Mouse (Mus musculus): ENCODE measurements around the gene Ulk1. TPM values are rescaled to one million over a fixed set of nuclear protein-coding genes. Genes with fewer than 3 reads are reported as not detected.

Gene Ulk1
- total and polyA plus RNA-seq, 2 experiments: 29.0 to 44.4 TPM

- peak overlapping the region; percentile 92 for H3K27ac ChIP-seq (replicated peaks; ENCODE audit: insufficient read depth, low read depth, low read length)
- peak; percentile 83 for DNase-seq (ENCODE audit: extremely low read depth, low read depth, low spot score)
- TF ChIP-seq CTCF (IDR thresholded peaks at IDR 0.05; ENCODE audit: low read depth, low read length): no peak
- TF ChIP-seq POLR2A (IDR thresholded peaks at IDR 0.05; ENCODE audit: extremely low read depth, insufficient read depth, low read length): peak; percentile 46; the same call in 1 of the 2 replicates
- H3K4me1 ChIP-seq (ENCODE audit: control insufficient read depth, insufficient read depth, low read length): peaks cover 21% of the 10 kb centered on the region
- WGBS: under 1% methylated on average over 14 of the region's 14 CpGs
- H3K79me2 ChIP-seq (ENCODE audit: control insufficient read depth, insufficient read depth, low read length): peaks cover 28% of the 10 kb centered on the region; the same call in 1 of the 2 replicates
- H3K27me3 ChIP-seq (ENCODE audit: control insufficient read depth, insufficient read depth, low read length): no peaks in the 10 kb centered on the region
- peaks cover 7% of the 10 kb centered on the region; the same call in 1 of the 2 replicates for H3K36me3 ChIP-seq (ENCODE audit: control insufficient read depth, insufficient read depth, low read length)
- H3K9ac ChIP-seq (ENCODE audit: low read depth, low read length): peak overlapping the region; percentile 99
- peak overlapping the region; percentile 80 for H3K4me3 ChIP-seq (ENCODE audit: insufficient read depth, low read depth, low read length)
These were observed 1.8 kb downstream of the Ulk1 start for GRCm38 (mm10) chr5:110808061-110808631.

GRCm38 (mm10) chr5:110807453-110807852 lies 2.4 kb downstream of the Ulk1 start:
- Histone ChIP-seq H3K27ac (replicated peaks; ENCODE audit: insufficient read depth, low read depth, low read length) (peak overlapping the region; percentile 92), H3K27me3 (ENCODE audit: control insufficient read depth, insufficient read depth, low read length) (no peaks in the 10 kb centered on the region), H3K79me2 (ENCODE audit: control insufficient read depth, insufficient read depth, low read length) (peaks cover 28% of the 10 kb centered on the region; the same call in 1 of the 2 replicates), H3K4me3 (ENCODE audit: insufficient read depth, low read depth, low read length) (peak overlapping the region; percentile 80; the same call in 1 of the 2 replicates), H3K9ac (ENCODE audit: low read depth, low read length) (peak overlapping the region; percentile 87), H3K4me1 (ENCODE audit: control insufficient read depth, insufficient read depth, low read length) (peaks cover 24% of the 10 kb centered on the region), H3K36me3 (ENCODE audit: control insufficient read depth, insufficient read depth, low read length) (peaks cover 7% of the 10 kb centered on the region; the same call in 1 of the 2 replicates)
- DNase-seq (ENCODE audit: extremely low read depth, low read depth, low spot score): no peak
- TF ChIP-seq POLR2A (IDR thresholded peaks at IDR 0.05; ENCODE audit: extremely low read depth, insufficient read depth, low read length) (no peak), CTCF (IDR thresholded peaks at IDR 0.05; ENCODE audit: low read depth, low read length) (no peak)
- 59% methylated on average over 4 of the region's 4 CpGs for WGBS

GRCm38 (mm10) chr5:110806676-110807075 lies 3.2 kb downstream of the Ulk1 start:
- H3K27ac ChIP-seq (replicated peaks; ENCODE audit: insufficient read depth, low read depth, low read length): peak overlapping the region; percentile 8; the same call in 1 of the 2 replicates
- peak; percentile 62 for DNase-seq (ENCODE audit: extremely low read depth, low read depth, low spot score)
- no peak overlapping the region for H3K9ac ChIP-seq (ENCODE audit: low read depth, low read length)
- TF ChIP-seq CTCF (IDR thresholded peaks at IDR 0.05; ENCODE audit: low read depth, low read length): no peak
- no peak for TF ChIP-seq POLR2A (IDR thresholded peaks at IDR 0.05; ENCODE audit: extremely low read depth, insufficient read depth, low read length)
- H3K27me3 ChIP-seq (ENCODE audit: control insufficient read depth, insufficient read depth, low read length): no peaks in the 10 kb centered on the region
- H3K79me2 ChIP-seq (ENCODE audit: control insufficient read depth, insufficient read depth, low read length): peaks cover 28% of the 10 kb centered on the region; the same call in 1 of the 2 replicates
- 26% methylated on average over 1 of the region's 1 CpGs for WGBS
- H3K36me3 ChIP-seq (ENCODE audit: control insufficient read depth, insufficient read depth, low read length): peaks cover 7% of the 10 kb centered on the region; the same call in 1 of the 2 replicates
- H3K4me1 ChIP-seq (ENCODE audit: control insufficient read depth, insufficient read depth, low read length): peaks cover 32% of the 10 kb centered on the region
- no peak overlapping the region for H3K4me3 ChIP-seq (ENCODE audit: insufficient read depth, low read depth, low read length)

GRCm38 (mm10) chr5:110806154-110806553 lies 3.7 kb downstream of the Ulk1 start:
- 86% methylated on average over 4 of the region's 4 CpGs for WGBS
- no peak for TF ChIP-seq POLR2A (IDR thresholded peaks at IDR 0.05; ENCODE audit: extremely low read depth, insufficient read depth, low read length)
- no peak for TF ChIP-seq CTCF (IDR thresholded peaks at IDR 0.05; ENCODE audit: low read depth, low read length)
- Histone ChIP-seq H3K9ac (ENCODE audit: low read depth, low read length) (no peak overlapping the region), H3K36me3 (ENCODE audit: control insufficient read depth, insufficient read depth, low read length) (peaks cover 7% of the 10 kb centered on the region; the same call in 1 of the 2 replicates), H3K27ac (replicated peaks; ENCODE audit: insufficient read depth, low read depth, low read length) (no peak overlapping the region), H3K79me2 (ENCODE audit: control insufficient read depth, insufficient read depth, low read length) (peaks cover 28% of the 10 kb centered on the region; the same call in 1 of the 2 replicates), H3K4me1 (ENCODE audit: control insufficient read depth, insufficient read depth, low read length) (peaks cover 37% of the 10 kb centered on the region), H3K4me3 (ENCODE audit: insufficient read depth, low read depth, low read length) (no peak overlapping the region), H3K27me3 (ENCODE audit: control insufficient read depth, insufficient read depth, low read length) (no peaks in the 10 kb centered on the region)
- no peak for DNase-seq (ENCODE audit: extremely low read depth, low read depth, low spot score)

- TF ChIP-seq POLR2A (IDR thresholded peaks at IDR 0.05; ENCODE audit: extremely low read depth, insufficient read depth, low read length): no peak
- H3K9ac ChIP-seq (ENCODE audit: low read depth, low read length): no peak overlapping the region
- no peak overlapping the region for H3K27ac ChIP-seq (replicated peaks; ENCODE audit: insufficient read depth, low read depth, low read length)
- peaks cover 55% of the 10 kb centered on the region for H3K4me1 ChIP-seq (ENCODE audit: control insufficient read depth, insufficient read depth, low read length)
- WGBS: 82% methylated on average over 7 of the region's 7 CpGs
- H3K27me3 ChIP-seq (ENCODE audit: control insufficient read depth, insufficient read depth, low read length): no peaks in the 10 kb centered on the region
- peaks cover 9% of the 10 kb centered on the region; the same call in 1 of the 2 replicates for H3K36me3 ChIP-seq (ENCODE audit: control insufficient read depth, insufficient read depth, low read length)
- H3K79me2 ChIP-seq (ENCODE audit: control insufficient read depth, insufficient read depth, low read length): peaks cover 22% of the 10 kb centered on the region; the same call in 1 of the 2 replicates
- DNase-seq (ENCODE audit: extremely low read depth, low read depth, low spot score): no peak
- no peak overlapping the region for H3K4me3 ChIP-seq (ENCODE audit: insufficient read depth, low read depth, low read length)
These were observed 5.7 kb downstream of the Ulk1 start for GRCm38 (mm10) chr5:110804012-110804743.
